Mouse (Mus musculus): Measurements from ENCODE around the gene Fthl17d.
A peak's percentile ranks its signal among the peaks of the same experiment; 100 is the strongest.
"Not testable (repeated sequence)": the region's sequence is repeated elsewhere in the genome, so short reads cannot be mapped to it uniquely, and the experiment has no call there.

Gene Fthl17d

GRCm38 (mm10) chrX:8986655-8987054 lies at the start of gene Fthl17d:
TSS of gene Fthl17d (minus strand) at chrX:8986755.
- not testable (repeated sequence) for DNase-seq (ENCODE audit: low read depth, low spot score)

DNA sequence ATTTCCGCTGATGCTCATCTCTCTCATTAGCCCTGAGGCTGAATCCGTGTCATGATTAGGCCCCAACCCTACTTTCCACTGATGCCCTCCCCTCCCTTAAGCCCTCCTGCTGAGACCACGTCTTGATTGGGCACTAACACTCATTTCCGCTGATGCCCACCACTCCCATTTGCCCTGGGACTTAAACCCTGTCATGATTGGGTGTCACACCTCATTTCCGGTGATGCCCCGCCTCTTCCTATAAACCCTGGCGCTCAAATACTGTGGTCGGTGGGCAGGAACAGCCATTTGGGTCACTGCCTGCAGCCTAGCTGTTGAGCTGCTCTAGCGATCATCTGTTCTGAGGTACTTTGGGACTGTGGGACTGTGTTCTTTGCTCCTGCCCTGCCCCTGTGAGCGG lies 46.6 kb upstream of the Fthl17d start, which contains the start of gene Fthl17e:
Gene Fthl17e, plus strand, starts transcription at position 301 of the 400 bp plus-strand sequence.
- not testable (repeated sequence) for DNase-seq (ENCODE audit: low read depth, low spot score)

GRCm38 (mm10) chrX:9019481-9019880 lies 32.9 kb upstream of the Fthl17d start:
- DNase-seq (ENCODE audit: low read depth, low spot score), result no peak

DNA sequence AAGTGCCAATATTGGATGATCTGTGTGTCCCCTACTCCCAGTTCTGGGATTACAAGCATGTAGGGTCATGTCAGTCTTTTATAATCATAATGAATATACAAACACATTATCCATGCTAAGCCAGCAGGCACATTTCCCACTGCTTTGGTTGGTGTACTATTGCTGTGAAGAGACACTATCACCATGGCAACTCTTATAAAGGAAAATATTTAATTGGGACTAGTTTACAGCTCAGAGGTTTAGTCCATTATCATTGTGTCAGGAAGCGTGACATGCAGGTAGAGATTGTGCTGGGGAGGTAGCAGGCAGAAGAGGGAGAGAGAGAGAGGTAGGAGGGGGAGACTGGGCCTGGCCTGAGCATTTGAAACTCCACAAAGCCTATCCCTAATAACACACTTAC lies 29.5 kb upstream of the Fthl17d start:
- no peak for DNase-seq (ENCODE audit: low read depth, low spot score)

GRCm38 (mm10) chrX:8976459-8976858 lies 10.1 kb downstream of the Fthl17d start, which contains the start of gene Fthl17c:
TSS of gene Fthl17c (minus strand) at chrX:8976559.
- DNase-seq (ENCODE audit: low read depth, low spot score), result not testable (repeated sequence)

DNA sequence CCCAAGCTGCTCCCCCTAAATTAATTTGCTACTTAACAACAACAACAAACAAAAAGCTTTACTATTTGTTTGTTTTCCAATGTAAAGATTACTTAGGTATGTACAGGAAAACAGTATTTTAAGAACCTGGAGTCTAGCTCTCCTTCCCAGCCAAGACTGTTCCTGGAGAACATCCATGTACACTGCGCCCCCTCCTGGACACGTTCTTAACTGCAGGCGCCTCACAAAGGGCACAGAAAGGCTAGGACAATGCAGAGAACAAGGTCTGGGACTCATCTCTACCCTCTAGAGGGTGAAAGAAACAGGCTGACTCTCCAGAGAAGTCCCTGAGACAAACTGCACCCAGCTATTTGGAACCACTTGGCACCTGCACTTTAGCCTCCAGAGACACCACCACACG lies 21.9 kb downstream of the Fthl17d start:
- DNase-seq (ENCODE audit: low read depth, low spot score), result not testable (repeated sequence)

DNA sequence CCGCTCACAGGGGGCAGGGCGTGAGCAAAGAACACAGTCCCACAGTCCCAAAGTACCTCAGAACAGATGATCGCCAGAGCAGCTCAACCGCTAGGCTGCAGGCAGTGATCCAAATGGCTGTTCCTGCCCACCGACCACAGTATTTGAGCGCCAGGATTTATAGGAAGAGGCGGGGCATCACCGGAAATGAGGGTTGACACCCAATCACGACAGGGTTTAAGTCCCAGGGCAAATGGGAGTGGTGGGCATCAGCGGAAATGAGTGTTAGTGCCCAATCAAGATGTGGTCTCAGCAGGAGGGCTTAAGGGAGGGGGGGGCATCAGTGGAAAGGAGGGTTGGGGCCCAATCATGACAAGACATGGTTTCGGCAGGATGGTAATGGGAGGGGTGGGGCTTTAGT lies 23.7 kb downstream of the Fthl17d start, which contains the start of gene Fthl17b:
Gene Fthl17b, minus strand, starts transcription at position 101 of the 400 bp plus-strand sequence.
- DNase-seq (ENCODE audit: low read depth, low spot score), result not testable (repeated sequence)

DNA sequence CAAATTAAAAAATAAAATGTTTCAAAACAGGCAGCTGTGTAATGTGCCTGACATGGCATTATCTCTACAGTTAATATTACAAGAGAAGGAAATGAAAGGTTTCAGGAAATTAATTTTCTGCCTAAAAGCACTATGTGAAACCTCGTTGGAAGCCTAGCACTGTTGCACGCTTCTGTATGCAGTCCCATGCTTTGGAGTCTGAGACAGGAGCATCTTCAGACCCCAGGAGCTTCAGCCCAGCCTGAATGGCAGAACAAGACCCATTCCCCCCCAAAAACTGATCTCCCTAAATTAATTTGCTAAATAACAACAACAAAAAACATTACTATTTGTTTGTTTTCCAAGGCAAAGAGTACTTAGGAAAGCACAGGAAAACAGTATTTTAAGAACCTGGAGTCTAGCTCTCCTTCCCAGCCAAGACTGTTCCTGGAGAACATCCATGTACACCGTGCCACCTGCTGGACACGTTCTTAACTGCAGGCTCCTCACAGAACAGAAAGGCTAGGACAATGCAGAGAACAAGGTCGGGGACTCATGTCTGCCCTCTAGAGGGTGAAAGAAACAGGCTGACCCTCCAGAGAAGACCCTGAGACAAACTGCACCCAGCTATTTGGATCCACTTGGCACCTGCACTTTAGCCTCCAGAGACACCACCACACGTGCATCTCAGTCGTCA lies 38.3 kb downstream of the Fthl17d start:
- peak; percentile 34 for DNase-seq (ENCODE audit: low read depth, low spot score)

- DNase-seq (ENCODE audit: low read depth, low spot score), result no peak
These were observed 42.5 kb downstream of the Fthl17d start for GRCm38 (mm10) chrX:8944041-8944440.

All from CD4-positive helper T cell, adult 2 months (primary cell).